Mouse (Mus musculus): ENCODE data around the gene Sult5a1.

DNA sequence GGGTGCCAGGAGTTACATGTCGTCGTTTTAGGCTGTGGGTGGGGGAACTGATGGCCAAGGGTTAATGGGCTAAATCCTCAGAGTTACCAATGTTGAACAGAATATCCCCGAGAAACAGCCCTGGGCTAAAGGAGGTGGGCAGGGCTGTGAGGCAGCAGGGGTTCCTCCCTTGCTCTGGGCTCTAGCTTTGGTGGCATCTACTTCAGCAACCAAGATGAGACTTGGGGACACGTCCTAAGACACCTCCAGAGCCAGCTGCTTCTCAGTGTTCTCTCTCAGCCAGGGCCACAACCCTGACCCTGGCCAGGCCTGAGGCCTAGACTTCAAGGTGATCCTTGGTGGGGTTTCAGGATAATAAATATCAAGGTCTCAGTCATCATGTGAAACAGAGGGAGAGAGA is 19.4 kb downstream of the Sult5a1 start:
- TF ChIP-seq CTCF (conservative IDR thresholded peaks at IDR 0.05; ENCODE audit: insufficient read depth, insufficient read length, low read depth, low read length) (no peak), POLR2A (IDR thresholded peaks at IDR 0.05; ENCODE audit: low read depth, low read length) (no peak)
